19 mouse cellular contexts compared by ENCODE assay signal in genomic region chr9:107496359-107496758, GRCm38 (mm10). TPM values are rescaled to one million over a fixed set of nuclear protein-coding genes. Genes with fewer than 3 reads are reported as not detected.
"Had no signal": no experiment of that assay in that cellular context is flagged by ENCODE, and none has a peak within 500 bp of the region (broad histone marks: within the 10 kb centered on the region; RNA-seq: fewer than 3 reads in every experiment).

No protein-coding gene starts in this region.

- H3K4me1 ChIP-seq: stomach, embryonic 15.5 days had no signal

- H3K9ac ChIP-seq: lung, embryonic 14.5 days; midbrain, embryonic 12.5 days; midbrain, embryonic 15.5 days; neural tube, embryonic 12.5 days; stomach, embryonic 15.5 days had no signal

- H3K4me2 ChIP-seq: lung, embryonic 14.5 days; midbrain, embryonic 12.5 days; midbrain, embryonic 15.5 days; neural tube, embryonic 12.5 days; stomach, embryonic 15.5 days had no signal

- H3K27me3 ChIP-seq: midbrain, embryonic 15.5 days; neural tube, embryonic 12.5 days; stomach, embryonic 15.5 days had no signal

- H3K4me3 ChIP-seq: midbrain, embryonic 10.5 days; midbrain, embryonic 12.5 days; midbrain, embryonic 15.5 days; neural tube, embryonic 12.5 days; stomach, embryonic 15.5 days had no signal

- H3K27ac ChIP-seq: midbrain, embryonic 10.5 days; midbrain, embryonic 12.5 days; midbrain, embryonic 15.5 days; neural tube, embryonic 12.5 days; stomach, embryonic 15.5 days; stomach, postnatal 0 days had no signal

- DNase-seq: lung, adult 18-20 months; lung, embryonic 14.5 days; lung, postnatal 10 days; lung, postnatal 4 days; retina, postnatal 1 day; right cerebral cortex, adult 18-20 months; right cerebral cortex, postnatal 14 days; thymus, adult 2 months; thymus, postnatal 25 days; thymus, postnatal 4 days had no signal

- H3K9me3 ChIP-seq: midbrain, embryonic 10.5 days; midbrain, embryonic 12.5 days; midbrain, embryonic 15.5 days; neural tube, embryonic 12.5 days; stomach, embryonic 15.5 days had no signal

- ATAC-seq: midbrain, embryonic 15.5 days had no signal

- H3K36me3 ChIP-seq: midbrain, embryonic 10.5 days; midbrain, embryonic 12.5 days; midbrain, embryonic 15.5 days; neural tube, embryonic 12.5 days; stomach, embryonic 15.5 days had no signal

RNA-seq across cellular contexts. Expression of gene Zmynd10, which starts 50.7 kb away (rescaled TPM):
- total RNA-seq: megakaryocyte, adult 5-6 weeks; megakaryocyte-erythroid progenitor cell, adult 5-6 weeks; monocyte, adult 5-6 weeks had no signal
